Mouse (Mus musculus) ES-E14 (cell line): ENCODE results near the gene Pitpnc1. TPM values are rescaled to one million over a fixed set of nuclear protein-coding genes. Genes with fewer than 3 reads are reported as not detected.

Experiments
- DNase-seq: peaks from one replicate; pipeline ENCODE4 v3.0.0-alpha.2; 2013; ENCODE audit warnings: low read depth, low spot score
- H3K27ac ChIP-seq: 2 replicates; pipeline ENCODE4 v1.5.1; 2012; ENCODE audit warnings: low read depth, mild to moderate bottlenecking, low read length, moderate library complexity, mixed read lengths; ENCODE audit not compliant: poor library complexity, insufficient read depth, severe bottlenecking
- H3K36me3 ChIP-seq: 2 replicates; pipeline ENCODE4 v1.6.1; 2012; ENCODE audit warnings: mild to moderate bottlenecking, low read length, moderate library complexity, mixed read lengths; ENCODE audit not compliant: control insufficient read depth, poor library complexity, insufficient read depth, severe bottlenecking
- H3K4me1 ChIP-seq, 2 experiments: fragments of 150-350 bp in 1 of 2; sonication (generic) in 1 of 2; 2 replicates each; pipeline ENCODE4 v1.6.1; 2012; ENCODE audit warnings: low read length in 2 of 2, mild to moderate bottlenecking in 1 of 2, mixed read lengths in 1 of 2; ENCODE audit not compliant: control insufficient read depth in 2 of 2, insufficient read depth in 2 of 2, poor library complexity in 1 of 2
- H3K4me3 ChIP-seq, 2 experiments: fragments of 150-350 bp in 1 of 2; sonication (generic) in 1 of 2; 2 replicates each; pipeline ENCODE4 v1.5.1; 2012; ENCODE audit warnings: low read length in 2 of 2, low read depth in 1 of 2, mild to moderate bottlenecking in 1 of 2, mixed read lengths in 1 of 2; ENCODE audit not compliant: insufficient read depth in 1 of 2, poor library complexity in 1 of 2, severe bottlenecking in 1 of 2
- H3K9ac ChIP-seq: 2 replicates; pipeline ENCODE4 v1.6.1; 2012; ENCODE audit warnings: low read depth, mild to moderate bottlenecking, low read length, mixed read lengths; ENCODE audit not compliant: poor library complexity, insufficient read depth, severe bottlenecking
- H3K9me3 ChIP-seq: fragments of 150-350 bp; sonication (generic); 2 replicates; pipeline ENCODE4 v1.6.1; 2012; ENCODE audit warnings: low read depth, mild to moderate bottlenecking, low read length; ENCODE audit not compliant: control insufficient read depth, insufficient read depth
- CHD2 ChIP-seq: IDR thresholded peaks from 2 replicates; pipeline ENCODE4 v1.6.1; 2014; ENCODE audit warnings: mild to moderate bottlenecking, low read depth, low read length, inconsistent platforms
- HCFC1 ChIP-seq: IDR thresholded peaks from 2 replicates; pipeline ENCODE4 v1.6.1; 2012; ENCODE audit warnings: low read length, inconsistent platforms, borderline replicate concordance; ENCODE audit not compliant: insufficient read depth
- MAFK ChIP-seq: IDR thresholded peaks from 2 replicates; pipeline ENCODE4 v1.6.1; 2014; ENCODE audit warnings: mild to moderate bottlenecking, low read depth, low read length, inconsistent platforms; ENCODE audit not compliant: insufficient read depth
- ZC3H11A ChIP-seq: IDR thresholded peaks from 2 replicates; pipeline ENCODE4 v1.6.1; 2012; ENCODE audit warnings: low read depth, mild to moderate bottlenecking, inconsistent platforms, low read length, borderline replicate concordance
- ZNF384 ChIP-seq: IDR thresholded peaks from 2 replicates; pipeline ENCODE4 v1.6.1; 2012; ENCODE audit warnings: low read depth, low read length, inconsistent platforms
- in situ Hi-C, 2 experiments: fragments of 600-800 bp; cut with MboI; formaldehyde crosslinking; loops; one replicate each; pipeline ENCODE4 v1.15.1; 2025; ENCODE audit warnings: low sequenced_read_pairs in 2 of 2, inconsistent platforms in 1 of 2; ENCODE audit not compliant: unreplicated experiment in 2 of 2
- total RNA-seq: library from RNA; depleted of rRNA; stranded (reverse); fragments of 300-350 nt; gene quantifications from 2 replicates; pipeline ENCODE4 v1.2.3, GENCODE M21; 2012

Pitpnc1 gene
- total RNA-seq, 1 experiment: 37.3 TPM

DNA sequence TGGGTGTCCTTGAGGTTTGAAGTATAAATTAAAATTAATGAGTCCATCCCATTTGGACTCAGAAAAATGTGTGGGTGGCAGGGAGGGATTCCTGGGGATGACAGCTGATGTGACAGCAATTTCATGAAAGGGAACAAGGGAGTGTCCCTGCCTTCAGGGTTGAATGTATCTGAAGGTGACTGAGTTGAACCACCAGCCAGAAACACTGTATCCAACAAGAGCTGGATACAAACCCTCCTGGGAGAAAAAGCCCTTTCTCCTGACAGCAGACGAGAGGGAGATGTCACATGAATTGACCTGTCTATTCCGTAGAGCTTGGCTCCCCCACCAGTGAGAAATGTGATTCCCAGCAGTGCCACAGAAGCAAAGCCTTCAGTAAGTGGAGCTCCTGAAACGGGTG is 115.0 kb downstream of the Pitpnc1 start:
- no peak for DNase-seq
- Histone ChIP-seq H3K9ac (no peak overlapping the region; the same call in 1 of the 2 replicates), H3K9me3 (no peaks in the 10 kb centered on the region), H3K4me1 (peaks cover 40 to 50% of the 10 kb centered on the region in 2 experiments), H3K4me3 (no peak overlapping the region), H3K36me3 (0 out of 2 replicates have a peak, but pooled peaks cover 1% of the 10 kb centered on the region), H3K27ac (peak overlapping the region; percentile 96)
- in situ Hi-C loops: no loop called here
- TF ChIP-seq ZC3H11A: no peak
- no peak for TF ChIP-seq MAFK
- no peak for TF ChIP-seq ZNF384
- TF ChIP-seq HCFC1: no peak
- no peak for TF ChIP-seq CHD2

DNA sequence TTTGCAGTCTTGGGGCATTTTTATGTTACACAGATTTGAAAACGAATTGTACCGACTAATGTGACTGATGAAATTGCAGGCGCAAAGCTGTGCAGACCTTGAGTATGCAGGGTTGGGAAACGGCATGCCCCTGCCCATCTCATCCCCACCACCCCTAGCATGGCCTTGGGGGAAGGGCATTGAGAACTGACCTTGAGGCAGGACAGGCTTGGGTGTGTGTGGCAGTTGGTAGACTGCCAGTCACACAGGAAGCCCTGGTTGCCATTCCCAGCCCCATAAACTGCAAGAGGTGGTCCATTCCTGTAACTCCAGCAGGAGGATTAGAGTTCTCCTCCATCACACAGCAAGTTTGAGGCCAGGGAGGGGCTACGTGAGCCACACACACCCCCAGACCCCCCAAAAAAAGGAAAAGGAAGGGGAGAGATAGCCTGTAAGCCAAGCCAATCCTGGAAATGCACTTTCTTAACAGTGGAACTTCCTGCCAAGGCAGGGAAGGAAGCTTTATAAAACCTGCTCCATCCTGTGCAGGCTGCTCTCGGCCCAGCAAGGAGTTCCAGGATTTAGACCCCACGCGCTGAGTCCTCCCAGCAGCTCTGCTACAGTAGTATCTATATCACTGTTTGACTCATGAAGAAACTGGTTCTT is 115.9 kb downstream of the Pitpnc1 start:
- Histone ChIP-seq H3K4me3 (peak overlapping the region in 1 of 2 experiments; percentile 21; a peak in 2 of 4 replicates), H3K4me1 (peaks cover 45 to 53% of the 10 kb centered on the region in 2 experiments), H3K36me3 (0 out of 2 replicates have a peak, but pooled peaks cover 1% of the 10 kb centered on the region), H3K27ac (peak overlapping the region; percentile 96), H3K9me3 (no peaks in the 10 kb centered on the region), H3K9ac (peak overlapping the region; percentile 0; the same call in 1 of the 2 replicates)
- no peak for DNase-seq
- in situ Hi-C loops: no loop called here
- no peak for TF ChIP-seq HCFC1
- TF ChIP-seq CHD2: no peak
- TF ChIP-seq ZC3H11A: no peak
- no peak for TF ChIP-seq ZNF384
- no peak for TF ChIP-seq MAFK

DNA sequence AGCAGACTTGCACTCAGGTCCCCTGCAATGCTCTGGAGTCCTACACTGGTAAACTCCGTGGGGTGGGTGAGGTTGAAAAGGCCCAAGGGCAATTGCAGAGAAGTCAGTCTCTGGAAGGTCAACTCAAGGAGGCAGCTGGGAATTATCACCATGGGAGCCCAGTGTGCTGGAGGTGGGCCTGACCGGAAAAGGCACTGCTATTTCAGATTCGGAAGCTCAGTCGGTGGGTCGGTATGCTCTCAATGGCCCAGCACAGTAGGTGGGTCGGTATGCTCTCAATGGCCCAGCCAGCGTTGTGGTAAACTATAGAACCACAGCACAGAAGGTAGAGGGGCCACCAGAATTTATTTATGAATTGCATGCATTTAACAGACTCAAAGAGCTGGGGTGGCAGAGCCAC is 117.9 kb downstream of the Pitpnc1 start:
- Histone ChIP-seq H3K9ac (no peak overlapping the region), H3K9me3 (no peaks in the 10 kb centered on the region), H3K4me1 (peaks cover 45 to 46% of the 10 kb centered on the region in 2 experiments), H3K27ac (peak overlapping the region; percentile 96; the same call in 1 of the 2 replicates), H3K36me3 (0 out of 2 replicates have a peak, but pooled peaks cover under 1% of the 10 kb centered on the region), H3K4me3 (no peak overlapping the region)
- TF ChIP-seq HCFC1 (no peak), MAFK (no peak), ZNF384 (no peak), ZC3H11A (no peak), CHD2 (peak; percentile 9; the same call in 1 of the 2 replicates)
- peak; percentile 79 for DNase-seq
- in situ Hi-C loops: no loop called here

DNA sequence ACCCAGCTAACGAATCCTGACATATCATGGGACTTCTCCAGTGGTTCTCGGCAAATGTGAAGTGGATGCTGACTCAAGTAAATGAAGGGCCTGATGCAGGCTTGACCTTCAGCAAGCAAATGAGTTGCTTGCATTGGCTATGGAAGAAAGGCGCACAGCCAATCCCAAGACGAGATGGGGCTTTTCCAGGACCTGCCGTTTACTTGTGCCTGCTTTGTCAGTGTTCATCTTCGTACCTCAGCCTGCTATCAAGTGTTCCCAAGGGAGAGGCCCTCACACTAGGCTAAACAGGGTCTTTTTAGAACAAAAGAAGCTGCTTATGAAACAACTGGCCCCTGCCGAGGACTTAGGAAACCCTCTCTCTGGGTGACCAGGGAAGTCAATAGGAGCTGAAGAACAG is 120.7 kb downstream of the Pitpnc1 start:
- H3K4me3 ChIP-seq: peak overlapping the region in 1 of 2 experiments; percentile 9; a peak in 1 of 4 replicates
- H3K9ac ChIP-seq: peak overlapping the region; percentile 8; the same call in 1 of the 2 replicates
- H3K27ac ChIP-seq: peak overlapping the region; percentile 71; the same call in 1 of the 2 replicates
- in situ Hi-C loops: no loop called here
- DNase-seq: no peak
- no peaks in the 10 kb centered on the region for H3K36me3 ChIP-seq
- H3K9me3 ChIP-seq: no peaks in the 10 kb centered on the region
- TF ChIP-seq MAFK: no peak
- TF ChIP-seq CHD2: no peak
- TF ChIP-seq ZNF384: no peak
- TF ChIP-seq ZC3H11A: no peak
- no peak for TF ChIP-seq HCFC1
- H3K4me1 ChIP-seq: peaks cover 31 to 37% of the 10 kb centered on the region in 2 experiments
